Mouse (Mus musculus) lung, postnatal 0 days (tissue): ENCODE measurements at regions not wholly inside any gene's neighbourhood (a gene's known extent, or its start where the extent isn't known, plus 50 kb on each side); places are given as distances from the start of the nearest gene placed in this dataset.

Source experiments
- ATAC-seq: fragments of 200-750 bp; cut with Nextera tagmentation; 2 replicates; pipeline ENCODE4 v1.8.0; 2017; ENCODE audit warnings: moderate library complexity
- DNase-seq: peaks from one replicate; pipeline ENCODE4 v3.0.0-alpha.2; 2016; ENCODE audit warnings: low spot score
- H3K27ac ChIP-seq: fragments of 300-500 bp; sonication (generic); 2 replicates; pipeline ENCODE4 v1.5.1; 2014; ENCODE audit warnings: antibody characterized with exemption, mild to moderate bottlenecking, low read length, mixed read lengths
- H3K27me3 ChIP-seq: fragments of 300-500 bp; sonication (generic); replicated peaks from 2 replicates; pipeline ENCODE4 v1.6.1; 2014; ENCODE audit warnings: low read length, mixed read lengths; ENCODE audit not compliant: insufficient read depth
- H3K36me3 ChIP-seq: fragments of 300-500 bp; sonication (generic); 2 replicates; pipeline ENCODE4 v1.6.1; 2014; ENCODE audit warnings: low read length, mixed read lengths; ENCODE audit not compliant: insufficient read depth
- H3K4me1 ChIP-seq: fragments of 300-500 bp; sonication (generic); 2 replicates; pipeline ENCODE4 v1.6.1; 2014; ENCODE audit warnings: antibody characterized with exemption, low read depth, low read length, mixed read lengths; ENCODE audit not compliant: insufficient read depth
- H3K4me2 ChIP-seq: fragments of 300-500 bp; sonication (generic); replicated peaks from 2 replicates; pipeline ENCODE4 v1.6.1; 2014; ENCODE audit warnings: low read depth, mild to moderate bottlenecking, low read length, moderate library complexity, mixed read lengths
- H3K4me3 ChIP-seq: fragments of 300-500 bp; sonication (generic); 2 replicates; pipeline ENCODE4 v1.5.1; 2014; ENCODE audit warnings: low read depth, low read length
- H3K9ac ChIP-seq: fragments of 300-500 bp; sonication (generic); replicated peaks from 2 replicates; pipeline ENCODE4 v1.6.1; 2014; ENCODE audit warnings: low read depth, mild to moderate bottlenecking
- H3K9me3 ChIP-seq: fragments of 300-500 bp; sonication (generic); 2 replicates; pipeline ENCODE4 v1.6.1; 2016; ENCODE audit warnings: low read length, mixed read lengths
- CTCF ChIP-seq: IDR thresholded peaks from 2 replicates; pipeline ENCODE4 v1.5.1; 2016; ENCODE audit warnings: antibody characterized with exemption, mild to moderate bottlenecking
- EP300 ChIP-seq: IDR thresholded peaks from 2 replicates; pipeline ENCODE4 v1.6.1; 2016; ENCODE audit warnings: antibody characterized with exemption, mild to moderate bottlenecking, control low read depth
- WGBS: fragments of 180-500 bp; shearing (Covaris S2); extraction: QIAGEN DNeasy Blood & Tissue Kit; methylation state at CpG from one replicate; pipeline ENCODE4 v1.1.7; 2014; 5-methylcytosine and 5-hydroxymethylcytosine counted together

DNA sequence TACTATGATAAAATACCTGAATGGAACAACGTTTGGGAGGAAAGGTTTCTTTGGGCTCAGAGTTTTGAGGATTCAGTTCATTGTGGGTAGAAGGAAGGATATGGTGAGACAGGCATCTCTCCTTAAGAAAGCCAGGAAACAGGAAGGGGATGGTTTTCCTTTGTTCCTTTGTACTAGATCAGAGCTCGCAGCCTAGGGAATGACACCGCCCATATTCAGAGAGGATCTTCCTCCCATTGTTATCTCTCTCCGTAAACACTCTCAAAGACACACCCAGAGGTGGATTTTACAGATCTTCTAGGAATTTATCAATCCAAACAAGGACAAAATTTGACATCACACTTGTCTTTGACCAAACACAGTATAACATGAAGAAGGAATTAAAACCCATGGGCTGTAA, 439.0 kb downstream of the Wdr11 start:
- 73% methylated on average over 4 of the region's 4 CpGs for WGBS
- no peak overlapping the region for H3K4me2 ChIP-seq
- H3K9ac ChIP-seq, result no peak overlapping the region
- H3K4me3 ChIP-seq, result no peak overlapping the region
- no peak for TF ChIP-seq CTCF
- TF ChIP-seq EP300, result no peak
- H3K27ac ChIP-seq, result no peak overlapping the region
- no peaks in the 10 kb centered on the region for H3K27me3 ChIP-seq
- H3K9me3 ChIP-seq, result no peaks in the 10 kb centered on the region
- ATAC-seq, result no peak
- DNase-seq, result no peak
- H3K36me3 ChIP-seq, result no peaks in the 10 kb centered on the region
- no peaks in the 10 kb centered on the region for H3K4me1 ChIP-seq

GRCm38 (mm10) chr7:130036235-130036634, 444.6 kb downstream of the Wdr11 start:
- no peak for ATAC-seq

GRCm38 (mm10) chr7:130036845-130037572, 445.3 kb downstream of the Wdr11 start:
- peak; percentile 85 for ATAC-seq

More at GRCm38 (mm10) chr7:130036235-130036634, 444.6 kb downstream of the Wdr11 start:
- H3K4me1 ChIP-seq, result peaks cover 4% of the 10 kb centered on the region; the same call in 1 of the 2 replicates
- H3K27me3 ChIP-seq, result no peaks in the 10 kb centered on the region
- no peak overlapping the region for H3K4me2 ChIP-seq
- 49% methylated on average over 5 of the region's 5 CpGs for WGBS
- H3K4me3 ChIP-seq, result no peak overlapping the region
- DNase-seq, result no peak
- H3K27ac ChIP-seq, result 0 out of 2 replicates have a peak overlapping the region, but pooled peaks have one; percentile 2
- H3K36me3 ChIP-seq, result no peaks in the 10 kb centered on the region
- H3K9ac ChIP-seq, result no peak overlapping the region
- no peak for TF ChIP-seq EP300
- TF ChIP-seq CTCF, result no peak
- no peaks in the 10 kb centered on the region for H3K9me3 ChIP-seq

GRCm38 (mm10) chr7:130037573-130037925, 445.9 kb downstream of the Wdr11 start:
- TF ChIP-seq CTCF (no peak), EP300 (no peak)
- peak overlapping the region; percentile 62; the same call in 1 of the 2 replicates for H3K27ac ChIP-seq

More at GRCm38 (mm10) chr7:130036845-130037572, 445.3 kb downstream of the Wdr11 start:
- peak; percentile 78 for TF ChIP-seq EP300
- no peak for TF ChIP-seq CTCF
- Histone ChIP-seq H3K4me1 (peaks cover 7% of the 10 kb centered on the region; the same call in 1 of the 2 replicates), H3K9ac (no peak overlapping the region), H3K4me3 (no peak overlapping the region), H3K27me3 (no peaks in the 10 kb centered on the region), H3K9me3 (no peaks in the 10 kb centered on the region), H3K27ac (peak overlapping the region; percentile 62; the same call in 1 of the 2 replicates), H3K36me3 (no peaks in the 10 kb centered on the region), H3K4me2 (no peak overlapping the region)
- 50% methylated on average over 8 of the region's 8 CpGs for WGBS
- peak; percentile 87 for DNase-seq

GRCm38 (mm10) chr7:130040596-130040995, 448.9 kb downstream of the Wdr11 start:
- WGBS, result 63% methylated on average over 8 of the region's 8 CpGs
- H3K4me3 ChIP-seq, result no peak overlapping the region
- H3K27ac ChIP-seq, result no peak overlapping the region
- TF ChIP-seq EP300, result no peak
- TF ChIP-seq CTCF, result no peak
- H3K4me2 ChIP-seq, result no peak overlapping the region
- H3K27me3 ChIP-seq, result no peaks in the 10 kb centered on the region
- ATAC-seq, result no peak
- no peaks in the 10 kb centered on the region for H3K36me3 ChIP-seq
- H3K4me1 ChIP-seq, result peaks cover 11% of the 10 kb centered on the region; the same call in 1 of the 2 replicates
- DNase-seq, result peak; percentile 27
- H3K9ac ChIP-seq, result no peak overlapping the region
- no peaks in the 10 kb centered on the region for H3K9me3 ChIP-seq

More at GRCm38 (mm10) chr7:130037573-130037925, 445.9 kb downstream of the Wdr11 start:
- H3K9me3 ChIP-seq, result no peaks in the 10 kb centered on the region
- peak; percentile 68 for DNase-seq
- H3K4me3 ChIP-seq, result no peak overlapping the region
- no peaks in the 10 kb centered on the region for H3K36me3 ChIP-seq
- no peaks in the 10 kb centered on the region for H3K27me3 ChIP-seq
- peak; percentile 71 for ATAC-seq
- WGBS, result 46% methylated on average over 4 of the region's 4 CpGs
- H3K4me1 ChIP-seq, result peaks cover 7% of the 10 kb centered on the region; the same call in 1 of the 2 replicates
- no peak overlapping the region for H3K4me2 ChIP-seq
- no peak overlapping the region for H3K9ac ChIP-seq

GRCm38 (mm10) chr7:130041402-130041965, 449.8 kb downstream of the Wdr11 start:
- Histone ChIP-seq H3K9me3 (no peaks in the 10 kb centered on the region), H3K4me1 (peaks cover 11% of the 10 kb centered on the region; the same call in 1 of the 2 replicates), H3K9ac (no peak overlapping the region), H3K27me3 (no peaks in the 10 kb centered on the region), H3K4me2 (no peak overlapping the region), H3K27ac (no peak overlapping the region), H3K4me3 (no peak overlapping the region), H3K36me3 (no peaks in the 10 kb centered on the region)
- WGBS, result 58% methylated on average over 11 of the region's 11 CpGs
- ATAC-seq (no peak), DNase-seq (peak; percentile 38)
- TF ChIP-seq CTCF (no peak), EP300 (no peak)
